Mouse (Mus musculus) hindbrain, postnatal 0 days (tissue): ENCODE results near the gene Spats2. TPM values are rescaled to one million over a fixed set of nuclear protein-coding genes. Genes with fewer than 3 reads are reported as not detected.

Experiments used
- ATAC-seq: fragments of 200-750 bp; cut with Nextera tagmentation; 2 replicates; pipeline ENCODE4 v1.8.0; 2017; ENCODE audit warnings: mild to moderate bottlenecking, moderate TSS enrichment, moderate library complexity
- DNase-seq: peaks from one replicate; pipeline ENCODE4 v3.0.0-alpha.2; 2015; ENCODE audit warnings: low spot score
- H3K27ac ChIP-seq: fragments of 300-500 bp; sonication (generic); 2 replicates; pipeline ENCODE4 v1.5.1; 2014; ENCODE audit warnings: mild to moderate bottlenecking
- H3K27me3 ChIP-seq: fragments of 300-500 bp; sonication (generic); 2 replicates; pipeline ENCODE4 v1.6.1; 2014; ENCODE audit warnings: low read length, mixed read lengths; ENCODE audit not compliant: insufficient read depth
- H3K36me3 ChIP-seq: fragments of 300-500 bp; sonication (generic); 2 replicates; pipeline ENCODE4 v1.6.1; 2014; ENCODE audit warnings: low read length, mixed read lengths; ENCODE audit not compliant: insufficient read depth
- H3K4me1 ChIP-seq: fragments of 300-500 bp; sonication (generic); 2 replicates; pipeline ENCODE4 v1.6.1; 2014; ENCODE audit warnings: antibody characterized with exemption, low read length, mixed read lengths; ENCODE audit not compliant: insufficient read depth
- H3K4me2 ChIP-seq: fragments of 300-500 bp; sonication (generic); 2 replicates; pipeline ENCODE4 v1.6.1; 2014; ENCODE audit warnings: low read depth, mild to moderate bottlenecking, low read length, moderate library complexity, mixed read lengths
- H3K4me3 ChIP-seq: fragments of 300-500 bp; sonication (generic); 2 replicates; pipeline ENCODE4 v1.5.1; 2014; ENCODE audit warnings: low read length
- H3K9ac ChIP-seq: fragments of 300-500 bp; sonication (generic); replicated peaks from 2 replicates; pipeline ENCODE4 v1.6.1; 2014; ENCODE audit warnings: mild to moderate bottlenecking, low read length, moderate library complexity, mixed read lengths
- H3K9me3 ChIP-seq: fragments of 300-500 bp; sonication (generic); 2 replicates; pipeline ENCODE4 v1.6.1; 2016; ENCODE audit warnings: low read length, mixed read lengths
- CTCF ChIP-seq: IDR thresholded peaks from 2 replicates; pipeline ENCODE4 v1.5.1; 2016; ENCODE audit warnings: antibody characterized with exemption, control low read depth, low read depth
- WGBS: fragments of 180-500 bp; shearing (Covaris S2); extraction: QIAGEN DNeasy Blood & Tissue Kit; methylation state at CpG from one replicate; pipeline ENCODE4 v1.1.7; 2014; 5-methylcytosine and 5-hydroxymethylcytosine counted together
- polyA plus RNA-seq: library from polyadenylated mRNA; unstranded; fragments of >200 nt; fragmentation: Nextera tagmentation; extraction: Ambion mirVana; gene quantifications from 2 replicates; pipeline ENCODE4 v1.2.1, GENCODE M21; 2015
- total RNA-seq: library from RNA; depleted of rRNA; stranded (reverse); fragments of >200 nt; gene quantifications from 2 replicates; pipeline ENCODE4 v1.2.3, GENCODE M21; 2014

The Spats2 gene
- total and polyA plus RNA-seq, 2 experiments from 2014 or later, result 23.4 to 23.6 TPM

DNA sequence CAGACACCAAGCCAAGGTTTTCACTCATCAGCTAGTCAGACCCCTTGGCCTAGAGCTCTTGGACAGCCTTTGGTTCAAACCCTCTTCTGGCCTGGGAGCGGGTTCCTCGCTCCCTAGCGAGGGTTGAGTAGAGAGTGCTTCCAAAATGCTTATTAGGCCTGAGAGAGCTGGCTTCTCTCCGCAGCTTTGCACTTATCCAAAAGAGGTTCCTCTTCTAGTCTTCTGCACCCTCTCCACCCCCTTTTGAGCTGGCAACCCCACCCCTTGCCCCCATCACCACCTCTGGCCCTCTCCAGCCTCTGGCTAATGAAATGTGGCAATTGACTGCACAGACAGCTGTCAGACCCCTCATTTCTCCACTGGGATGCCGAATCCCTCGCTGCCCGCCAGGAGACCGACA is 32.8 kb upstream of the Spats2 start, which contains the start of gene Dnajc22:
Gene Dnajc22 (plus strand): TSS at position 301 of the 400 bp plus-strand sequence.
- H3K4me3 ChIP-seq, result peak within 1 kb of the TSS; percentile 47
- peaks cover 34% of the 10 kb centered on the region for H3K27me3 ChIP-seq
- peak within 1 kb of the TSS; percentile 57 for H3K9ac ChIP-seq
- 38% methylated on average over 8 of the region's 8 CpGs for WGBS
- no peak for DNase-seq
- H3K9me3 ChIP-seq, result no peaks in the 10 kb centered on the region
- peaks cover 9% of the 10 kb centered on the region; the same call in 1 of the 2 replicates for H3K4me1 ChIP-seq
- no peak for TF ChIP-seq CTCF
- H3K27ac ChIP-seq, result peak within 1 kb of the TSS; percentile 22; the same call in 1 of the 2 replicates
- H3K36me3 ChIP-seq, result no peaks in the 10 kb centered on the region
- no peak for ATAC-seq
- peak within 1 kb of the TSS; percentile 95 for H3K4me2 ChIP-seq

GRCm38 (mm10) chr15:99093291-99094258 is 32.1 kb upstream of the Spats2 start:
- Histone ChIP-seq H3K4me2 (peak overlapping the region; percentile 95), H3K9me3 (no peaks in the 10 kb centered on the region), H3K4me1 (peaks cover 9% of the 10 kb centered on the region; the same call in 1 of the 2 replicates), H3K27me3 (peaks cover 34% of the 10 kb centered on the region), H3K4me3 (peak overlapping the region; percentile 47), H3K36me3 (no peaks in the 10 kb centered on the region), H3K27ac (peak overlapping the region; percentile 22; the same call in 1 of the 2 replicates), H3K9ac (peak overlapping the region; percentile 57)
- 1% methylated on average over 56 of the region's 56 CpGs for WGBS
- ATAC-seq, result peak; percentile 19; the same call in 1 of the 2 replicates
- peak; percentile 61 for TF ChIP-seq CTCF
- DNase-seq, result peak; percentile 65

DNA sequence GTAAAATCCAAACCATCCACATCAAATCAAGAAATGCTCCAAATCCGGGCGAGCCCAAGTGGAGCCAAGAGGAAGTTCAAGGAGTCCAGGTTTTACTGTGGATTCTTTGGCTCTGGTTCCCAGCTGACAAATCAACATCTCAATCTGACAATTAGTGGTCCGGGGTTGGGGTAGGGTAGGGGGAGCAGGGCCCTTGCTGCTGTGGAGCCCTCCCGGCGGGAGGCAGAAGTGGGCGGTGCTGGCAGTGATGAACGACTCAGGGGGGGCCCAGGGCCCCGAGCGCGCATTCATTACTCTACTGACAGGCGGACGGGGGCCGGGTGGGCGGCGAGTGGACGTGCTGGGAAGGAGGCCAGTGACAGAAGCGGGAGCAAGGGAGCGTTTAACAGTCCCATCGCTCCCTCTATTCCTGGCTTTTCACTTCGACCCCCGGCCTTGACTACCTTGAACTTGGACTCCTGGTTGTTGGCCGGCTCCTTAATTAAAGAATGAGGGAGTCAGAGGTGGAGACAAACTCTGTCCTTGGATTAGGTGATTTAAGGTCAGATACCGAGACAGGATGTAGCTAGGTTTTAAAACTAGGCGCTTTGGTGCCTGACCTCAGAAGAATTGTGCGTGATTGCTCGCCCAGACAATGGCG is 31.0 kb upstream of the Spats2 start:
- WGBS, result 3% methylated on average over 27 of the region's 27 CpGs
- Histone ChIP-seq H3K27ac (no peak overlapping the region), H3K27me3 (peaks cover 34% of the 10 kb centered on the region), H3K36me3 (no peaks in the 10 kb centered on the region), H3K4me1 (peaks cover 9% of the 10 kb centered on the region; the same call in 1 of the 2 replicates), H3K4me2 (peak overlapping the region; percentile 27; the same call in 1 of the 2 replicates), H3K4me3 (no peak overlapping the region), H3K9ac (no peak overlapping the region), H3K9me3 (no peaks in the 10 kb centered on the region)
- ATAC-seq, result peak; percentile 38; the same call in 1 of the 2 replicates
- DNase-seq, result peak; percentile 49
- TF ChIP-seq CTCF, result no peak

- 27% methylated on average over 6 of the region's 6 CpGs for WGBS
- no peak for DNase-seq
- H3K27ac ChIP-seq, result no peak overlapping the region
- peaks cover 9% of the 10 kb centered on the region; the same call in 1 of the 2 replicates for H3K4me1 ChIP-seq
- no peak overlapping the region for H3K9ac ChIP-seq
- H3K4me2 ChIP-seq, result 0 out of 2 replicates have a peak overlapping the region, but pooled peaks have one; percentile 27
- peaks cover 34% of the 10 kb centered on the region for H3K27me3 ChIP-seq
- no peaks in the 10 kb centered on the region for H3K9me3 ChIP-seq
- no peak overlapping the region for H3K4me3 ChIP-seq
- H3K36me3 ChIP-seq, result no peaks in the 10 kb centered on the region
- ATAC-seq, result no peak
- TF ChIP-seq CTCF, result no peak
These were observed 30.4 kb upstream of the Spats2 start for GRCm38 (mm10) chr15:99095356-99095755.

DNA sequence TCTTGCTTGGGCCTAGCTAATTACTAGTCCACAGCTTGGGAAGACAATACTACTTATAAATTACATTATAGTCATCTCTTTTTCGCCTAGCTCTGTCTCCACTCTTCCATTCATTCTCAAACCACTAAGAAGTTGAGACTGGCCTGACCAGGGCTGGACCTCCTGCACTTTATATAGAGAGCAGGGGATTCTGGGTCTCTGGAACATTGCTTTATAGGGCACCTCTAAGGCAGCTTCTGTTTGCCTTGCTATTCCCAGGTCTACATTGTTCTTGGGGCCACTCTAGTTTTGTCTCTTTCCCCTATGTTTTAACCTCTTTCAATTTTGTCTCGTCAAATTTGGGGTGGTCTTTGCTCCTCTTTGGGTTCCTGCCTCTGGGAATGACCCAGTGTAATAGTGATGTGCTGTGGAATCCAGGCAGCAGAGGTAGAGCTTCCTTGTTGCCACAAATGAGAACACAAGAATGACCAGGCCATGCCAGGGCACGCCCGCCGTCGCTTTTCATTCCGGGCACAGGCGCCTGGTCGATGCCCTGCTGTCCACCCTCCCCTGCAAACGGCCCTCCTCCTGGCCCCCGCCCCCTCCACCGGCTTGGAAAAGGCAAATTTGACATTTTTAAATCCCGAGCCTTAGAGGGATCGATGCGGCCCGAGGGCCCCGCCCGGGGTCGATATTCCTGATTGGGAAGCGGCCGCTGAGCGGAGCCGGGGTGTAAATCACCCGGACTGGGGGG is 29.5 kb upstream of the Spats2 start:
- peaks cover 9% of the 10 kb centered on the region; the same call in 1 of the 2 replicates for H3K4me1 ChIP-seq
- H3K36me3 ChIP-seq, result no peaks in the 10 kb centered on the region
- H3K27me3 ChIP-seq, result peaks cover 34% of the 10 kb centered on the region
- ATAC-seq, result no peak
- TF ChIP-seq CTCF, result no peak
- WGBS, result 7% methylated on average over 24 of the region's 24 CpGs
- no peak for DNase-seq
- peak overlapping the region; percentile 63 for H3K4me2 ChIP-seq
- H3K27ac ChIP-seq, result no peak overlapping the region
- H3K9me3 ChIP-seq, result no peaks in the 10 kb centered on the region
- H3K4me3 ChIP-seq, result peak overlapping the region; percentile 37
- 0 out of 2 replicates have a peak overlapping the region, but pooled peaks have one; percentile 40 for H3K9ac ChIP-seq
